Mouse (Mus musculus): ENCODE data around the gene Bloc1s5.

DNA sequence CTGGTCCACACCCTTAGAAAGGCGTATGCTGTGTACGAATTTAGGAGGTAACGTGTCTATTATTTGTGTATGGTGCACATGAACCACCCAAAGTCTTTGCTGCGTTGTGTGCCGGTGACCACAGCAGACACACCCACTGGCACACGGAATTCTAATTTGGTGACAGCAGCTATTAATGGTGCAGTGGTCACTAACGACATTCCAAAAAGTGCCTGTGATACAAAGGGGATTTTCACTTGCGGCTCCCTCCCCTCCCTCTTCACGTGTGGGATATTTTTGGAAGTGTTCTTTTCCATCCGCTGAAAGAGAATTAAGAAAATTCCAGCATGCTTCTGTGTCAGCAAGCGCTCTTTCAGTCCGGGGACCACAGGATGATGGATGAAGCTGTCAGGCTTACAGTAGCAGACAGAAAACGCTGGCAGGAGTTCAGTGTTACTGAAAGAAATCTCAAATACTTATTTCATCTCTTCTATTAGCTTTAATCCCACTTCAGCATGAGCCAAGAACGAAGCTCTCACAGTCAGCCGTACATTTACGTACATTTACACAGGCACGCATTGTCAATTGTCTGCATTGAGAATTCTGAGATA lies 32.6 kb downstream of the Bloc1s5 start:
- TF ChIP-seq CTCF (IDR thresholded peaks at IDR 0.05; ENCODE audit: low read depth) (no peak), EP300 (IDR thresholded peaks at IDR 0.05; ENCODE audit: low read depth) (no peak)

Data from liver, postnatal 0 days (tissue).